Mouse (Mus musculus): ENCODE data around the gene Csl. TPM values are rescaled to one million over a fixed set of nuclear protein-coding genes. Genes with fewer than 3 reads are reported as not detected.
A peak's percentile ranks its signal among the peaks of the same experiment; 100 is the strongest.

Csl gene
- not detected in 2 replicates for polyA plus RNA-seq (2014; fragmentation: Nextera tagmentation; extraction: Ambion mirVana)

DNA sequence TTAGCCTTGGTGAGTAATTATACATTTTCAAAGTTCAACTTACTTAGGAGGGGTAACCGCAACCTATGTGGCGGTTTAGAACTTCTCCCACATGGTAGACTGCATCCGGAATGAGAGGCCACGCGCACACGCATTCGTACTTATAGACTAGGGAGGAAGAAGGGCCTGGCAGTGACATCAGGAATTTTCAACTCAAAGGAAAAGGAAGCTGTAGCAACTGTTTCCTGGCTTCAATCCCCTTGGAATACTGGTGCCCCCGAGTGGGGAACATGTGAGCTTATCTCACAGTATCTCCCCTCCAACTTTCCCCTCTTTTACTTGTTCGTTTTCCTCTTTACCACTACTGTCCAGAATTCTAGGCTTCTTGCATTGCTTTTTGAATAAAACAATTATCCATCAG, at the start of gene Csl:
TSS of gene Csl (minus strand) at position 101 of the 400 bp plus-strand sequence.
- H3K27me3 ChIP-seq (replicated peaks; ENCODE audit: control insufficient read depth, insufficient read depth, low read length), result no peaks in the 10 kb centered on the region
- WGBS, result 95% methylated on average over 9 of the region's 9 CpGs
- ATAC-seq (ENCODE audit: low read depth) (no peak), DNase-seq (ENCODE audit: low spot score) (no peak)
- no peaks in the 10 kb centered on the region for H3K9me3 ChIP-seq (ENCODE audit: control insufficient read depth, low read length)
- no peak within 1 kb of the TSS for H3K9ac ChIP-seq (ENCODE audit: low read depth, low read length)
- no peak within 1 kb of the TSS for H3K4me3 ChIP-seq (ENCODE audit: low read depth, low read length)
- H3K4me2 ChIP-seq (ENCODE audit: low read depth, low read length), result no peak within 1 kb of the TSS
- no peak within 1 kb of the TSS for H3K27ac ChIP-seq (replicated peaks; ENCODE audit: low read depth, low read length)
- no peaks in the 10 kb centered on the region for H3K36me3 ChIP-seq (ENCODE audit: control insufficient read depth, insufficient read depth, low read length)
- H3K4me1 ChIP-seq (ENCODE audit: control insufficient read depth, insufficient read depth, low read length), result no peaks in the 10 kb centered on the region

DNA sequence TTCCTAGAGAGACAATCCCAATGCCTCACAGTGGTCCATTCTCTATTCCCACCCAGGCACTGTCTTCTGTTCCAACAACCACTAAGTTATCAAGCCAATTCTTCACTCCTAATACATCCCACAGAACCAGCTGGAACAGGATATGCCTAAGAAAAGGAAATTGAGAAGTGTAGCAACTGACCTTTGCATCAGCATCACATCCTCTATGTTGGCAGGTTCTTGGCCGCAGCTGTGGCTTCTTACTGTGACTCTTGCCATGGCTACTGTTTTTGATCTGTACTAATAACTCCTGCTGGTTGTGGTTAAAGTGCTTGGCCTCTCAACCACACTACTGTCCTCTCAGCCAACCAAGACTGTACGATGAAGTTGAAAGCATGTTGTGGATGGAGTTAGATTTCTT, 30.0 kb upstream of the Csl start:
- Histone ChIP-seq H3K4me1 (ENCODE audit: control insufficient read depth, insufficient read depth, low read length) (no peaks in the 10 kb centered on the region), H3K9ac (ENCODE audit: low read depth, low read length) (no peak overlapping the region), H3K4me3 (ENCODE audit: low read depth, low read length) (no peak overlapping the region), H3K27ac (replicated peaks; ENCODE audit: low read depth, low read length) (no peak overlapping the region), H3K27me3 (replicated peaks; ENCODE audit: control insufficient read depth, insufficient read depth, low read length) (no peaks in the 10 kb centered on the region), H3K36me3 (ENCODE audit: control insufficient read depth, insufficient read depth, low read length) (no peaks in the 10 kb centered on the region), H3K9me3 (ENCODE audit: control insufficient read depth, low read length) (no peaks in the 10 kb centered on the region), H3K4me2 (ENCODE audit: low read depth, low read length) (no peak overlapping the region)
- 64% methylated on average over 2 of the region's 2 CpGs for WGBS
- DNase-seq (ENCODE audit: low spot score) (peak; percentile 22), ATAC-seq (ENCODE audit: low read depth) (no peak)

DNA sequence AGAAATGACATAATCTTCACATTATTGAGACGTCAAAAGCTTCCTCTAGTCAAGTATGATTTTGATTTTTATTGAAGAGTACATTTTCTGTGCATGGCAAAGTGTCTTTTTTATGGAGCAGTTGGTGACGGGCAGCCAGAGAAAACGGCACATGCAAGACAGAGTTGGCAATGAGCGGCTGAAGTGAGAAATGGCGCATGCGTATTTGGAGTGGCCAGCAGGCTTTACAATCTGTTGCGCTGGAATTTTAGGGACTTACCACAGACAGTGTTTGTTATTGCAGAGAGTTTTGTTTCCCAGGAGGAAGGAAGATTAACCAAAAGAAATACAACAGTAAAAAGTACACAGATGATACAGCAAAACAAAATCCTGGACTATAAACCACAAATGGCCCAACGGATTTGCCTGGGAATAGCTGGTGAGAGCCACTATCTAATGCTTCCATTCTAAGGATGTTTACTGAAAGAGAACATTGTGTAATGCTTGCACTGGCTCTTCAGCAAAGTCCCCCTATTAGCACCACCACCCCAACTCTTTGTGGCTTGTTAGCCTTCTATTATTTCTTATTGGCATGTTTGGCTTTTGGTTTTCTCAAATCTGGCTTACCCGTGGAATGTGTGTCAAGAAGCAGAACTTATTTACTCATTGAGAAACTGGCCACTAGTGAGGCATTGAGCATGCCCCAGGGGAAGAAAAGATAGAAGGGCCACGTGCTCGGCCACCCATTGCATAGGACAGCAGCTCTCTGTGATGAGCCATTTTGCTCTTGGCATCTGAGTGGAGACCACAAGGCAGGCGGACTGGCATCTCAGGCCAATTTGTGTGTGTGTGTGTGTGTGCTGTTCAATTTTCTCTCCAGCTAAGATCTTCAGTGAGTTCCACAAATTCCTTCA, 15.0 kb upstream of the Csl start:
- Histone ChIP-seq H3K4me2 (ENCODE audit: low read depth, low read length) (no peak overlapping the region), H3K36me3 (ENCODE audit: control insufficient read depth, insufficient read depth, low read length) (no peaks in the 10 kb centered on the region), H3K4me1 (ENCODE audit: control insufficient read depth, insufficient read depth, low read length) (no peaks in the 10 kb centered on the region), H3K27ac (replicated peaks; ENCODE audit: low read depth, low read length) (no peak overlapping the region), H3K9ac (ENCODE audit: low read depth, low read length) (no peak overlapping the region), H3K9me3 (ENCODE audit: control insufficient read depth, low read length) (no peaks in the 10 kb centered on the region), H3K27me3 (replicated peaks; ENCODE audit: control insufficient read depth, insufficient read depth, low read length) (no peaks in the 10 kb centered on the region), H3K4me3 (ENCODE audit: low read depth, low read length) (no peak overlapping the region)
- ATAC-seq (ENCODE audit: low read depth) (no peak; the same call in 1 of the 2 replicates), DNase-seq (ENCODE audit: low spot score) (peak; percentile 2)
- WGBS, result 77% methylated on average over 12 of the region's 12 CpGs

DNA sequence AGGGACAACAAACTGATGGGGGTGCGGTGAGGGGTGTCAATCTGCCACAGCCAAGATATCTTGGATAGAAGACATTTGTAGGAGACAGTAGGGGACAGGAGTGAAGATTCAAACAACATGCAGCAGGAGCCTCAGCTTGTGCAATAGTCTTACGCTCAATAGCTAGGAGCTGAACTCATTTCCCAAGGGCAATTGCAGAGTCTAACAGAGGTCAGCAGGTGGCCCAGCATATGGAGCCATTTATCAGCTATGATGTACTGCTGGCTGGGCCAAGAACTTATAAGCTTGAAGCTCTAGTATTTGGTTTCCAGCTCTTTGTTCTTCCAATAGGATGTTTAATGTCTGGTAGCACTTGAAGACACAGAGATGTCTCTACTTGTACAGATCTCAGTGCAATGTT, 9.3 kb downstream of the Csl start:
- Histone ChIP-seq H3K27me3 (replicated peaks; ENCODE audit: control insufficient read depth, insufficient read depth, low read length) (no peaks in the 10 kb centered on the region), H3K9ac (ENCODE audit: low read depth, low read length) (no peak overlapping the region), H3K4me2 (ENCODE audit: low read depth, low read length) (no peak overlapping the region), H3K36me3 (ENCODE audit: control insufficient read depth, insufficient read depth, low read length) (no peaks in the 10 kb centered on the region), H3K4me3 (ENCODE audit: low read depth, low read length) (no peak overlapping the region), H3K27ac (replicated peaks; ENCODE audit: low read depth, low read length) (no peak overlapping the region), H3K4me1 (ENCODE audit: control insufficient read depth, insufficient read depth, low read length) (no peaks in the 10 kb centered on the region), H3K9me3 (ENCODE audit: control insufficient read depth, low read length) (no peaks in the 10 kb centered on the region)
- no peak for ATAC-seq (ENCODE audit: low read depth)
- peak; percentile 53 for DNase-seq (ENCODE audit: low spot score)
- WGBS, result 69% methylated on average over 2 of the region's 2 CpGs

DNA sequence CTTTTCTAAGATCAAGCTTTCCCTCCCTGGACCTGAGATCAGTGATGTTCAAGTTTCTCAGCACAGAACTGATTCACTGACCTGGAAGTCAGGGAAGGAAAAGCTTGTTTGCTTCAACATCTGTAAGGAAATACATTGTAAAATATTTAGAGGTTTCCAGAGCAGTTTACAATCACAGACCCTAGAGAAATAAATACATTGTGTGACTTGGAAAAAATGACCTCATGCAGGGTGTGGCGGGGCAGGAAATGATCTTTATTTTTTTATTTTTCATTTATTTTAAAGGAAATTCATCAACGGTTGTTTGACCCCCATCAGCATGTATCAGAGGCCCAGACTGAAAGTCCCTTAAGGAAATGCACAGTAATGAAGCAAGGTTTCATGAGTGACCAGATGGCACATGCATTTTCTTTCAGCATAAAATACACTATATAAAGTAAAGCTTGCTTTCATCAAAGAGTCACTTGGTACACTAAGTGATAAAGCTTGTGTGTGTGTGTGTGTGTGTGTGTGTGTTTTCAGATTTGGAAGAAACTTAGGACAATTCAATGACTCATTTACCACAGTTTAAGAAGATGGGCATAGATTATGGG, 10.7 kb downstream of the Csl start:
- Histone ChIP-seq H3K9ac (ENCODE audit: low read depth, low read length) (no peak overlapping the region), H3K4me1 (ENCODE audit: control insufficient read depth, insufficient read depth, low read length) (no peaks in the 10 kb centered on the region), H3K36me3 (ENCODE audit: control insufficient read depth, insufficient read depth, low read length) (no peaks in the 10 kb centered on the region), H3K27ac (replicated peaks; ENCODE audit: low read depth, low read length) (no peak overlapping the region), H3K4me3 (ENCODE audit: low read depth, low read length) (no peak overlapping the region), H3K27me3 (replicated peaks; ENCODE audit: control insufficient read depth, insufficient read depth, low read length) (no peaks in the 10 kb centered on the region), H3K4me2 (ENCODE audit: low read depth, low read length) (no peak overlapping the region), H3K9me3 (ENCODE audit: control insufficient read depth, low read length) (no peaks in the 10 kb centered on the region)
- ATAC-seq (ENCODE audit: low read depth) (no peak), DNase-seq (ENCODE audit: low spot score) (peak; percentile 3)
- WGBS, result 75% methylated on average over 2 of the region's 2 CpGs

DNA sequence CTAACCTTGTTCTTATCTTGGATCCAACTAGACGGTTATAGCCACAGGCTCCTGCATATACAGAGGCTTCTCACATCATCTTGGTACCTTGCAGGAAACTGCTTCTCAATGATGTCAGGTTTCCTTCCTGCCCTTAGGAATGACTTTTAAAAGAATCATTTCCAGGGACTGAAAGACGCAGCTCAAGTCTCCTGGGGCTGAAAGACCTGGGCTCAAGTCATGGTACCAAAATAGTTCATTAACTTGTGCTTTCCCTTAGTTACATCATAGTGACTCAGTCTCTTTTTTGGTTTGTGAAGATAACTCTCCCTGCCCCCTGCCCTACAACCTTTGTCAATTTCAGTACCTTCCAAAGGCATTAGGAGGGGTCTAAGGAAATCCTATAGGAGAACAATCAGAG, 11.4 kb downstream of the Csl start:
- no peak overlapping the region for H3K27ac ChIP-seq (replicated peaks; ENCODE audit: low read depth, low read length)
- no peaks in the 10 kb centered on the region for H3K9me3 ChIP-seq (ENCODE audit: control insufficient read depth, low read length)
- H3K27me3 ChIP-seq (replicated peaks; ENCODE audit: control insufficient read depth, insufficient read depth, low read length), result no peaks in the 10 kb centered on the region
- WGBS, result 36% methylated on average over 2 of the region's 2 CpGs
- no peaks in the 10 kb centered on the region for H3K4me1 ChIP-seq (ENCODE audit: control insufficient read depth, insufficient read depth, low read length)
- ATAC-seq (ENCODE audit: low read depth), result no peak
- no peak overlapping the region for H3K4me2 ChIP-seq (ENCODE audit: low read depth, low read length)
- H3K4me3 ChIP-seq (ENCODE audit: low read depth, low read length), result no peak overlapping the region
- H3K9ac ChIP-seq (ENCODE audit: low read depth, low read length), result no peak overlapping the region
- no peaks in the 10 kb centered on the region for H3K36me3 ChIP-seq (ENCODE audit: control insufficient read depth, insufficient read depth, low read length)
- peak; percentile 3 for DNase-seq (ENCODE audit: low spot score)

DNA sequence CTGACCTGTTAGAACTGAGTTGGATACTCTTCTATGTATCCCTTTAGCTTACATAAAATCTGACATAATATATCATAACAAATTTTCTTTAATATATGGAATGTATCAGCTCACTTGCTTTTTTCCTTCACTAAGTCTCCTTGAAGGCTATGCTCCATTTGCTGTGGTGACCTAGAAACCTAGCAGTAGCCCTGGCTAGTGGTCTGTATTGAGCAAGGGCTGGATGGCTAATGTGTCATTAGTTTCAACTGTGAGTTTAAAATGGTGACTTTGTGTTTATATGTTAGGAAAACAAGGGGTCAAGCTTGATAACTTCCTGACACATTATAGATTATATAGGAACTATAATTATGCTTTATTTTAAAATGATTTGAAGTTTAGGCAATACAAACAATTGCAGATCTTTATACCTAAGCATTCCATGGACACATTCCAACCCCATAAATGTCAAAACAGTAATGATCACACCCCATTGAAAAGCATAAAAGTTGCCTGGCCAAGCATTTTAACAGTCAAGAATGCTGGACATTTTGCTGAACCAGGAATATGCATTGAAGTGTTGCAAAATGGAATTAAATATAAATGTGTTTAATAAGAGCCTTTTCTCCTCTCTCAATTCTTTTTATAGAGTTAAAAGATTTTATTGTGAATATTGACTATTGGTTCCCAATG, 17.7 kb downstream of the Csl start:
- DNase-seq (ENCODE audit: low spot score), result no peak
- no peak for ATAC-seq (ENCODE audit: low read depth)
- no peak overlapping the region for H3K4me2 ChIP-seq (ENCODE audit: low read depth, low read length)

DNA sequence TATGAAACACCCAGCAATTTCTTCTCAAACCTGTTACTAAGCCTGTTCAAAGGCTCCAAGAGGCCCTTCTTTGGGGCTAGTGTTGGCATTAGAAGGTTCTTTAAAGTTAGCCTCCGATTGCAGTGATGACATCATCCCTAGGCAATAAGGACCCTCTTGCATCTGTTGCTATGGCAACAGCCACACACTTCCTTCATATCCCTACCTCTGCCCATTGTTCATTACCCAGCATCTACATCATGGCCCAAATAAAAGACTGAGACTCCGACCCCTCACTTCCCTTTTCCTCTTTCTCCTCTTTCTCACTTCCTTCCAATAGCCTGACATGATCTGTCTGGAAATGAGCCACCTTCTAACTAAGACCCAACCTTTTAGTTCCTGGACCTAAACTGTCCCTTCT, 46.3 kb downstream of the Csl start:
- no peaks in the 10 kb centered on the region for H3K9me3 ChIP-seq (ENCODE audit: control insufficient read depth, low read length)
- no peaks in the 10 kb centered on the region for H3K4me1 ChIP-seq (ENCODE audit: control insufficient read depth, insufficient read depth, low read length)
- no peaks in the 10 kb centered on the region for H3K27me3 ChIP-seq (replicated peaks; ENCODE audit: control insufficient read depth, insufficient read depth, low read length)
- WGBS, result 70% methylated on average over 2 of the region's 2 CpGs
- H3K4me2 ChIP-seq (ENCODE audit: low read depth, low read length), result no peak overlapping the region
- H3K27ac ChIP-seq (replicated peaks; ENCODE audit: low read depth, low read length), result no peak overlapping the region
- no peak overlapping the region for H3K9ac ChIP-seq (ENCODE audit: low read depth, low read length)
- H3K36me3 ChIP-seq (ENCODE audit: control insufficient read depth, insufficient read depth, low read length), result no peaks in the 10 kb centered on the region
- ATAC-seq (ENCODE audit: low read depth) (no peak), DNase-seq (ENCODE audit: low spot score) (no peak)
- H3K4me3 ChIP-seq (ENCODE audit: low read depth, low read length), result no peak overlapping the region

More for the DNA sequence above, 17.7 kb downstream of the Csl start:
- Histone ChIP-seq H3K9me3 (ENCODE audit: control insufficient read depth, low read length) (no peaks in the 10 kb centered on the region), H3K27me3 (replicated peaks; ENCODE audit: control insufficient read depth, insufficient read depth, low read length) (no peaks in the 10 kb centered on the region), H3K9ac (ENCODE audit: low read depth, low read length) (no peak overlapping the region), H3K4me1 (ENCODE audit: control insufficient read depth, insufficient read depth, low read length) (no peaks in the 10 kb centered on the region), H3K27ac (replicated peaks; ENCODE audit: low read depth, low read length) (no peak overlapping the region), H3K4me3 (ENCODE audit: low read depth, low read length) (no peak overlapping the region), H3K36me3 (ENCODE audit: control insufficient read depth, insufficient read depth, low read length) (no peaks in the 10 kb centered on the region)

Measured in embryonic facial prominence, embryonic 14.5 days (tissue).